Mouse (Mus musculus): ENCODE results near the gene Gm20388. TPM values are rescaled to one million over a fixed set of nuclear protein-coding genes. Genes with fewer than 3 reads are reported as not detected.

The Gm20388 gene
- polyA plus RNA-seq, 1 experiment from 2014 or later = not detected

- Histone ChIP-seq H3K27me3 (ENCODE audit: control insufficient read depth, insufficient read depth, low read length) (no peaks in the 10 kb centered on the region), H3K9me3 (ENCODE audit: control insufficient read depth, low read length) (no peaks in the 10 kb centered on the region), H3K4me1 (ENCODE audit: control insufficient read depth, insufficient read depth, low read length) (peaks cover 36% of the 10 kb centered on the region), H3K27ac (replicated peaks; ENCODE audit: low read depth, low read length) (no peak overlapping the region), H3K4me3 (ENCODE audit: low read depth, low read length) (no peak overlapping the region), H3K9ac (ENCODE audit: low read length) (no peak overlapping the region), H3K36me3 (ENCODE audit: control insufficient read depth, insufficient read depth, low read length) (no peaks in the 10 kb centered on the region), H3K4me2 (ENCODE audit: low read depth, severe bottlenecking) (no peak overlapping the region)
- DNase-seq (ENCODE audit: low spot score) (no peak), ATAC-seq (ENCODE audit: insufficient number of reproducible peaks, low FRiP score, low TSS enrichment, low read depth) (no peak)
- whole genome bisulfite sequencing = 34% methylated on average over 2 of the region's 2 CpGs
These were observed 561.1 kb downstream of the Gm20388 start for GRCm38 (mm10) chr8:120471752-120472151.

- Histone ChIP-seq H3K27me3 (ENCODE audit: control insufficient read depth, insufficient read depth, low read length) (no peaks in the 10 kb centered on the region), H3K27ac (replicated peaks; ENCODE audit: low read depth, low read length) (no peak overlapping the region), H3K4me3 (ENCODE audit: low read depth, low read length) (no peak overlapping the region), H3K36me3 (ENCODE audit: control insufficient read depth, insufficient read depth, low read length) (no peaks in the 10 kb centered on the region), H3K9me3 (ENCODE audit: control insufficient read depth, low read length) (no peaks in the 10 kb centered on the region), H3K4me2 (ENCODE audit: low read depth, severe bottlenecking) (no peak overlapping the region), H3K9ac (ENCODE audit: low read length) (no peak overlapping the region), H3K4me1 (ENCODE audit: control insufficient read depth, insufficient read depth, low read length) (peaks cover 41% of the 10 kb centered on the region)
- DNase-seq (ENCODE audit: low spot score) (no peak), ATAC-seq (ENCODE audit: insufficient number of reproducible peaks, low FRiP score, low TSS enrichment, low read depth) (no peak)
- 30% methylated on average over 16 of the region's 16 CpGs for WGBS
These were observed 561.6 kb downstream of the Gm20388 start for GRCm38 (mm10) chr8:120472230-120472629.

- Histone ChIP-seq H3K9me3 (ENCODE audit: control insufficient read depth, low read length) (no peaks in the 10 kb centered on the region), H3K9ac (ENCODE audit: low read length) (0 out of 2 replicates have a peak overlapping the region, but pooled peaks have one; percentile 7), H3K4me1 (ENCODE audit: control insufficient read depth, insufficient read depth, low read length) (peaks cover 47% of the 10 kb centered on the region), H3K27ac (replicated peaks; ENCODE audit: low read depth, low read length) (no peak overlapping the region), H3K36me3 (ENCODE audit: control insufficient read depth, insufficient read depth, low read length) (no peaks in the 10 kb centered on the region), H3K4me3 (ENCODE audit: low read depth, low read length) (no peak overlapping the region), H3K4me2 (ENCODE audit: low read depth, severe bottlenecking) (no peak overlapping the region), H3K27me3 (ENCODE audit: control insufficient read depth, insufficient read depth, low read length) (no peaks in the 10 kb centered on the region)
- DNase-seq (ENCODE audit: low spot score) = no peak
- WGBS = 93% methylated on average over 13 of the region's 13 CpGs
- ATAC-seq (ENCODE audit: insufficient number of reproducible peaks, low FRiP score, low TSS enrichment, low read depth) = no peak
These were observed 563.2 kb downstream of the Gm20388 start for GRCm38 (mm10) chr8:120473729-120474364.

- WGBS = 69% methylated on average over 11 of the region's 11 CpGs
- no peaks in the 10 kb centered on the region for H3K27me3 ChIP-seq (ENCODE audit: control insufficient read depth, insufficient read depth, low read length)
- ATAC-seq (ENCODE audit: insufficient number of reproducible peaks, low FRiP score, low TSS enrichment, low read depth) (no peak), DNase-seq (ENCODE audit: low spot score) (no peak)
- H3K9ac ChIP-seq (ENCODE audit: low read length) = no peak overlapping the region
- H3K9me3 ChIP-seq (ENCODE audit: control insufficient read depth, low read length) = no peaks in the 10 kb centered on the region
- no peak overlapping the region for H3K4me3 ChIP-seq (ENCODE audit: low read depth, low read length)
- no peak overlapping the region for H3K4me2 ChIP-seq (ENCODE audit: low read depth, severe bottlenecking)
- H3K36me3 ChIP-seq (ENCODE audit: control insufficient read depth, insufficient read depth, low read length) = no peaks in the 10 kb centered on the region
- H3K4me1 ChIP-seq (ENCODE audit: control insufficient read depth, insufficient read depth, low read length) = peaks cover 47% of the 10 kb centered on the region
- no peak overlapping the region for H3K27ac ChIP-seq (replicated peaks; ENCODE audit: low read depth, low read length)
These were observed 564.0 kb downstream of the Gm20388 start for GRCm38 (mm10) chr8:120474496-120475235.

GRCm38 (mm10) chr8:120475462-120476201 is 565.0 kb downstream of the Gm20388 start:
- Histone ChIP-seq H3K27me3 (ENCODE audit: control insufficient read depth, insufficient read depth, low read length) (no peaks in the 10 kb centered on the region), H3K4me3 (ENCODE audit: low read depth, low read length) (no peak overlapping the region), H3K4me2 (ENCODE audit: low read depth, severe bottlenecking) (no peak overlapping the region), H3K9ac (ENCODE audit: low read length) (no peak overlapping the region; the same call in 1 of the 2 replicates), H3K9me3 (ENCODE audit: control insufficient read depth, low read length) (no peaks in the 10 kb centered on the region), H3K4me1 (ENCODE audit: control insufficient read depth, insufficient read depth, low read length) (peaks cover 47% of the 10 kb centered on the region), H3K36me3 (ENCODE audit: control insufficient read depth, insufficient read depth, low read length) (no peaks in the 10 kb centered on the region), H3K27ac (replicated peaks; ENCODE audit: low read depth, low read length) (no peak overlapping the region)
- WGBS = 59% methylated on average over 10 of the region's 10 CpGs
- ATAC-seq (ENCODE audit: insufficient number of reproducible peaks, low FRiP score, low TSS enrichment, low read depth) (no peak), DNase-seq (ENCODE audit: low spot score) (no peak)

GRCm38 (mm10) chr8:120476711-120477575 is 566.3 kb downstream of the Gm20388 start:
- WGBS = 27% methylated on average over 25 of the region's 25 CpGs
- 0 out of 2 replicates have a peak overlapping the region, but pooled peaks have one; percentile 10 for H3K4me2 ChIP-seq (ENCODE audit: low read depth, severe bottlenecking)
- peak overlapping the region; percentile 47 for H3K27ac ChIP-seq (replicated peaks; ENCODE audit: low read depth, low read length)

GRCm38 (mm10) chr8:120478754-120479153 is 568.1 kb downstream of the Gm20388 start:
- Histone ChIP-seq H3K9ac (ENCODE audit: low read length) (no peak overlapping the region), H3K4me1 (ENCODE audit: control insufficient read depth, insufficient read depth, low read length) (peaks cover 33% of the 10 kb centered on the region), H3K36me3 (ENCODE audit: control insufficient read depth, insufficient read depth, low read length) (no peaks in the 10 kb centered on the region), H3K27ac (replicated peaks; ENCODE audit: low read depth, low read length) (no peak overlapping the region), H3K9me3 (ENCODE audit: control insufficient read depth, low read length) (no peaks in the 10 kb centered on the region), H3K4me3 (ENCODE audit: low read depth, low read length) (no peak overlapping the region), H3K27me3 (ENCODE audit: control insufficient read depth, insufficient read depth, low read length) (no peaks in the 10 kb centered on the region), H3K4me2 (ENCODE audit: low read depth, severe bottlenecking) (no peak overlapping the region)
- DNase-seq (ENCODE audit: low spot score) (no peak), ATAC-seq (ENCODE audit: insufficient number of reproducible peaks, low FRiP score, low TSS enrichment, low read depth) (no peak)
- WGBS = 88% methylated on average over 11 of the region's 11 CpGs

More at GRCm38 (mm10) chr8:120476711-120477575, 566.3 kb downstream of the Gm20388 start:
- Histone ChIP-seq H3K9ac (ENCODE audit: low read length) (no peak overlapping the region), H3K4me3 (ENCODE audit: low read depth, low read length) (no peak overlapping the region), H3K27me3 (ENCODE audit: control insufficient read depth, insufficient read depth, low read length) (no peaks in the 10 kb centered on the region), H3K36me3 (ENCODE audit: control insufficient read depth, insufficient read depth, low read length) (no peaks in the 10 kb centered on the region), H3K4me1 (ENCODE audit: control insufficient read depth, insufficient read depth, low read length) (peaks cover 38% of the 10 kb centered on the region), H3K9me3 (ENCODE audit: control insufficient read depth, low read length) (no peaks in the 10 kb centered on the region)
- no peak for ATAC-seq (ENCODE audit: insufficient number of reproducible peaks, low FRiP score, low TSS enrichment, low read depth)
- peak; percentile 45 for DNase-seq (ENCODE audit: low spot score)
